Comparison of ENCODE assay signal across 9 mouse cellular contexts in the genomic region with DNA sequence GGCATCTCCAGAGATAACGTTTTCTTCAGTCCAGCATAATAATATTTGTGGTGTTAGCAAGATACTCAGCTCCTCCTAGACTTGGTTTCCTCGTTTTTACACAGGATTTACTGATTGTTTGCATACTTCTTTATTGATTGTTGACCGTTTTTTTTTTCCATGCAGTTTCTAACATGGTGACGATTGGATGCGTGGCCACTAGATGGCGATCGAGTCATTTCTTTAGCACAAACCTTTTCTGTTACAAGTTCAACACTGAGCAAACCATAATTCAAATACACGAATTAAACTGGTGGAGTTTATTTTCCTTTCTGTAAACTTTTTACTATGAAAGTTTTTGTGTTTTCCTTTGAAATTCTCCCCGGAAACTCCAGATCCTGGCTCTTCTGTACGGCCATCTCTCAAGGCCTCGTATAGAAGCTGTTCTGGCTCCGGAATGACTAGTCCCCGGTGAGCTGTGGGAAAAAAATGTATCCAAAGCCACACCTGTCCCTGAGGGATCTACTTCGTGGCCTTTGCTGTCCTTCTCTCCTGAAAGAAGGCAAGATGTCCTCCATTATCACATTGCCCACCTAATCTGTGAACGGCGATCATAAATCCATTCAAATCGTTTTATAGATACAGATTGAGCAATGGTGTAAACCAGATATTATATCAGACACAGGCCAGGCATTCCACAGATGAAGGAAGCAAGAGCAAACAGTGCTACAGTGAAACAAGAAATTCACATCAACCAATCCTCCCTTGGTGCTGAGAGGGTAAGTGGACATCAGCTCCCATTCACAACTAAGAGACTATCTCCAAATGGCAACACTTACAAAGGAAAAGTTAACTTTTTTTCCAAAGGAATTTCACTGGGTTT. TPM values are rescaled to one million over a fixed set of nuclear protein-coding genes. Genes with fewer than 3 reads are reported as not detected.
DNase-seq lines count a peak whose midpoint lies in the region; ATAC-seq and TF ChIP-seq lines count a peak whose summit lies in the region.
"Had no signal": no experiment of that assay in that cellular context is flagged by ENCODE, and none has a peak within 500 bp of the region (broad histone marks: within the 10 kb centered on the region; RNA-seq: fewer than 3 reads in every experiment).

No protein-coding gene starts in this region.

- no peak overlapping the region for H3K4me3 ChIP-seq in MEL (ENCODE audit: control insufficient read depth in 1 of 2, insufficient read depth in 1 of 2, low read depth in 2 of 2, low read length in 2 of 2)
- no peak overlapping the region for H3K4me3 ChIP-seq in kidney, embryonic 15.5 days (replicated peaks)
- no peak overlapping the region for H3K4me3 ChIP-seq in lung, adult 2 months (replicated peaks; ENCODE audit: extremely low read depth, low read depth, low read length)

- H3K79me2 ChIP-seq in MEL (ENCODE audit: control insufficient read depth, insufficient read depth, low read length, poor library complexity) = no peaks in the 10 kb centered on the region

- no peaks in the 10 kb centered on the region for H3K4me1 ChIP-seq in MEL (ENCODE audit: control insufficient read depth in 1 of 2, insufficient read depth in 2 of 2, low read length in 2 of 2)
- no peaks in the 10 kb centered on the region for H3K4me1 ChIP-seq in kidney, embryonic 15.5 days
- H3K4me1 ChIP-seq in lung, adult 2 months (ENCODE audit: control insufficient read depth, insufficient read depth, low read length) = no peaks in the 10 kb centered on the region

- H3K9ac ChIP-seq in MEL (ENCODE audit: control insufficient read depth, low read depth, low read length, poor library complexity, severe bottlenecking) = no peak overlapping the region
- H3K9ac ChIP-seq in kidney, embryonic 15.5 days = no peak overlapping the region

- peak; percentile 56 to 98 (median 68) for TF ChIP-seq CTCF in MEL (IDR thresholded peaks at IDR 0.05 in 2 of 3, conservative IDR thresholded peaks at IDR 0.05 in 1 of 3; ENCODE audit: control insufficient read depth in 1 of 3, insufficient read depth in 1 of 3, low read depth in 2 of 3, low read length in 3 of 3, poor library complexity in 1 of 3, severe bottlenecking in 1 of 3)
- peak; percentile 51; the same call in 1 of the 2 replicates for TF ChIP-seq CTCF in lung, adult 2 months (IDR thresholded peaks at IDR 0.05; ENCODE audit: insufficient read depth, low read length)

- H3K36me3 ChIP-seq in MEL (ENCODE audit: control insufficient read depth in 1 of 2, insufficient read depth in 2 of 2, low read length in 2 of 2) = no peaks in the 10 kb centered on the region
- no peaks in the 10 kb centered on the region for H3K36me3 ChIP-seq in kidney, embryonic 15.5 days

- no peak overlapping the region for H3K27ac ChIP-seq in MEL (ENCODE audit: control insufficient read depth, low read depth, low read length)
- H3K27ac ChIP-seq in kidney, embryonic 15.5 days = no peak overlapping the region

- WGBS in kidney, embryonic 15.5 days = 31% methylated on average over 17 of the region's 17 CpGs
- 27% methylated on average over 17 of the region's 17 CpGs for WGBS in lung, adult 2 months

- DNase-seq in B cell, adult 2 months = peak; percentile 78 to 80
- peak; percentile 75 for DNase-seq in MEL (ENCODE audit: low read depth, low spot score)
- DNase-seq in cerebellum, adult 11-12 months = peak; percentile 13
- peak; percentile 57 for DNase-seq in lung, adult 2 months
- DNase-seq in retina, embryonic 14.5 days (ENCODE audit: low spot score) = peak; percentile 89
- DNase-seq in thymus, postnatal 25 days = peak; percentile 61

- no peak; the same call in none of the 2 replicates for TF ChIP-seq RAD21 in MEL (IDR thresholded peaks at IDR 0.05; ENCODE audit: low read depth, low read length)

- no peaks in the 10 kb centered on the region; a peak in 1 of 4 replicates for H3K27me3 ChIP-seq in MEL (ENCODE audit: control insufficient read depth in 1 of 2, insufficient read depth in 2 of 2, low read length in 2 of 2)
- H3K27me3 ChIP-seq in kidney, embryonic 15.5 days = 0 out of 2 replicates have a peak, but pooled peaks cover 7% of the 10 kb centered on the region

- peak overlapping the region; percentile 24; the same call in 1 of the 2 replicates for H3K4me2 ChIP-seq in kidney, embryonic 15.5 days

- no peak for TF ChIP-seq POLR2A in MEL (IDR thresholded peaks at IDR 0.05; ENCODE audit: control insufficient read depth in 1 of 2, insufficient read depth in 1 of 2, low read depth in 1 of 2, low read length in 2 of 2, poor library complexity in 1 of 2)
- TF ChIP-seq POLR2A in lung, adult 2 months (IDR thresholded peaks at IDR 0.05; ENCODE audit: borderline replicate concordance, extremely low read depth, low read depth, low read length) = no peak

- ATAC-seq in frontal cortex, adult (ENCODE audit: low TSS enrichment) = peak; percentile 70; the same call in 1 of the 2 replicates
- ATAC-seq in kidney, embryonic 15.5 days (replicated peaks; ENCODE audit: low FRiP score) = no peak

- no peaks in the 10 kb centered on the region for H3K9me3 ChIP-seq in MEL (replicated peaks; ENCODE audit: insufficient read depth, low read length)
- no peaks in the 10 kb centered on the region for H3K9me3 ChIP-seq in kidney, embryonic 15.5 days (replicated peaks)

- no peak for TF ChIP-seq EP300 in MEL (IDR thresholded peaks at IDR 0.05; ENCODE audit: low read depth in 1 of 2, low read length in 2 of 2)

TF ChIP-seq in MEL, 35 proteins besides CTCF, POLR2A, EP300 and RAD21:
- TF ChIP-seq MYB (IDR thresholded peaks at IDR 0.05; ENCODE audit: low read depth, low read length) = 0 out of 2 replicates have a peak, but pooled peaks have one; percentile 29
- peak; percentile 55 for TF ChIP-seq SIN3A (IDR thresholded peaks at IDR 0.05; ENCODE audit: low read length)
- TF ChIP-seq BHLHE40 (IDR thresholded peaks at IDR 0.05; ENCODE audit: borderline replicate concordance, low read depth, low read length) = 0 out of 2 replicates have a peak, but pooled peaks have one; percentile 37
- TF ChIP-seq NRF1 (IDR thresholded peaks at IDR 0.05; ENCODE audit: insufficient read depth, low read depth, low read length, poor library complexity, severe bottlenecking) = no peak
- TF ChIP-seq MYC (IDR thresholded peaks at IDR 0.05; ENCODE audit: low read depth, low read length) = 0 out of 2 replicates have a peak, but pooled peaks have one; percentile 35
- TF ChIP-seq USF2 (IDR thresholded peaks at IDR 0.05; ENCODE audit: borderline replicate concordance in 1 of 2, insufficient read depth in 1 of 2, low read depth in 1 of 2, low read length in 2 of 2) = no peak
- no peak for TF ChIP-seq POLR2AphosphoS2 (IDR thresholded peaks at IDR 0.05; ENCODE audit: low read length)
- TF ChIP-seq USF1 (IDR thresholded peaks at IDR 0.05; ENCODE audit: low read depth, low read length) = no peak
- no peak for TF ChIP-seq CHD1 (IDR thresholded peaks at IDR 0.05; ENCODE audit: low read depth, low read length)
- no peak for TF ChIP-seq RCOR1 (IDR thresholded peaks at IDR 0.05; ENCODE audit: low read depth, low read length)
- TF ChIP-seq ZC3H11A (IDR thresholded peaks at IDR 0.05; ENCODE audit: low read depth, low read length) = peak; percentile 96
- TF ChIP-seq ZMIZ1 (IDR thresholded peaks at IDR 0.05; ENCODE audit: low read depth, low read length) = no peak
- TF ChIP-seq GATA1 (IDR thresholded peaks at IDR 0.05; ENCODE audit: low read depth, low read length) = no peak
- TF ChIP-seq SMC3 (IDR thresholded peaks at IDR 0.05; ENCODE audit: low read depth, low read length) = peak; percentile 96
- TF ChIP-seq ZKSCAN1 (IDR thresholded peaks at IDR 0.05; ENCODE audit: low read depth, low read length) = 0 out of 2 replicates have a peak, but pooled peaks have one; percentile 39
- TF ChIP-seq ZNF384 (IDR thresholded peaks at IDR 0.05; ENCODE audit: low read depth, low read length) = peak; percentile 91
- TF ChIP-seq UBTF (IDR thresholded peaks at IDR 0.05; ENCODE audit: borderline replicate concordance, insufficient read depth, low read depth, low read length) = no peak
- no peak for TF ChIP-seq JUND (IDR thresholded peaks at IDR 0.05; ENCODE audit: low read depth, low read length)
- no peak for TF ChIP-seq MAX (IDR thresholded peaks at IDR 0.05; ENCODE audit: low read length)
- no peak for TF ChIP-seq KAT2A (conservative IDR thresholded peaks at IDR 0.05; ENCODE audit: low read depth, low read length)
TF ChIP-seq in MEL: peak in this region for 8.

RNA-seq across cellular contexts. Expression of a gene that starts 12.3 kb away (rescaled TPM):
- not detected in 2 replicates for total RNA-seq in MEL (2012; rRNA removed)
- not detected for polyA plus RNA-seq in MEL (2012; ENCODE audit: insufficient read depth in 1 of 2, insufficient read length in 2 of 2, low read depth in 1 of 2, low replicate concordance in 2 of 2, missing spikeins in 1 of 2)
- polyA plus RNA-seq in kidney, embryonic 15.5 days (2015; fragmentation: Nextera tagmentation; extraction: Ambion mirVana) = not detected in 2 replicates
- polyA plus RNA-seq in lung, adult 2 months (2012; rRNA removed) = not detected in 2 replicates
- polyA plus RNA-seq: heart, embryonic 16.5 days had no signal

RNA-seq across cellular contexts. Expression of a gene that starts 18.3 kb away (rescaled TPM):
- 1.2 and 1.4 TPM in 2 replicates for total RNA-seq in MEL (2012; rRNA removed)
- polyA plus RNA-seq in MEL (2012; ENCODE audit: insufficient read depth in 1 of 2, insufficient read length in 2 of 2, low read depth in 1 of 2, low replicate concordance in 2 of 2, missing spikeins in 1 of 2) = 1 to 10 TPM in 1 of 2 experiments, not detected in 1; 1.2 TPM
- polyA plus RNA-seq in kidney, embryonic 15.5 days (2015; fragmentation: Nextera tagmentation; extraction: Ambion mirVana) = 31.0 and 33.4 TPM in 2 replicates
- polyA plus RNA-seq in lung, adult 2 months (2012; rRNA removed) = 39.4 and 47.4 TPM in 2 replicates

RNA-seq across cellular contexts. Expression of a gene that starts 34.3 kb away (rescaled TPM):
- not detected in 2 replicates for total RNA-seq in MEL (2012; rRNA removed)
- under 1 TPM in 1 of 2 experiments, not detected in 1; 0.08 TPM for polyA plus RNA-seq in MEL (2012; ENCODE audit: insufficient read depth in 1 of 2, insufficient read length in 2 of 2, low read depth in 1 of 2, low replicate concordance in 2 of 2, missing spikeins in 1 of 2)
- polyA plus RNA-seq in kidney, embryonic 15.5 days (2015; fragmentation: Nextera tagmentation; extraction: Ambion mirVana) = 3.0 and 3.1 TPM in 2 replicates
- 5.7 and 7.2 TPM in 2 replicates for polyA plus RNA-seq in lung, adult 2 months (2012; rRNA removed)

RNA-seq across cellular contexts. Expression of a gene that starts 37.3 kb away (rescaled TPM):
- total RNA-seq in MEL (2012; rRNA removed) = 21.3 and 22.2 TPM in 2 replicates
- polyA plus RNA-seq in MEL (2012; ENCODE audit: insufficient read depth in 1 of 2, insufficient read length in 2 of 2, low read depth in 1 of 2, low replicate concordance in 2 of 2, missing spikeins in 1 of 2) = 10 to 100 TPM in 1 of 2 experiments, not detected in 1; 42.3 TPM
- polyA plus RNA-seq in kidney, embryonic 15.5 days (2015; fragmentation: Nextera tagmentation; extraction: Ambion mirVana) = 57.0 and 60.0 TPM in 2 replicates
- polyA plus RNA-seq in lung, adult 2 months (2012; rRNA removed) = 24.2 and 36.7 TPM in 2 replicates

RNA-seq across cellular contexts. Expression of a gene that starts 59.0 kb away (rescaled TPM):
- total RNA-seq in MEL (2012; rRNA removed) = 0.04 and 0.10 TPM in 2 replicates
- polyA plus RNA-seq in MEL (2012; ENCODE audit: insufficient read depth in 1 of 2, insufficient read length in 2 of 2, low read depth in 1 of 2, low replicate concordance in 2 of 2, missing spikeins in 1 of 2) = under 1 TPM in 1 of 2 experiments, not detected in 1; 0.22 TPM
- polyA plus RNA-seq in kidney, embryonic 15.5 days (2015; fragmentation: Nextera tagmentation; extraction: Ambion mirVana) = 0.18 and 0.28 TPM in 2 replicates
- polyA plus RNA-seq in lung, adult 2 months (2012; rRNA removed) = 0.34 and 1.5 TPM in 2 replicates

Comparison
In these comparisons a context has a peak if more than half of its experiments do, and no peak if none do; other contexts are left out.
1. DNase-seq: peak in every context shown above with its lines; median percentile 89 in retina, embryonic 14.5 days; 79 in B cell, adult 2 months; 75 in MEL; 61 in thymus, postnatal 25 days; 57 in lung, adult 2 months; 13 in cerebellum, adult 11-12 months.
2. RNA of a gene that starts 18.3 kb away (polyA plus RNA-seq): 39.4 to 47.4 TPM in lung, adult 2 months and 31.0 to 33.4 TPM in kidney, embryonic 15.5 days; 1.2 TPM in MEL; every median in the first group is over 10 times any median in the second.